Mouse (Mus musculus): ENCODE results near the gene Olfr957.

- no peak for TF ChIP-seq MAX (IDR thresholded peaks at IDR 0.05)
- no peak for TF ChIP-seq CTCF (IDR thresholded peaks at IDR 0.05; ENCODE audit: control insufficient read depth, insufficient read depth, insufficient read length)
- no peak for TF ChIP-seq CEBPB (IDR thresholded peaks at IDR 0.05; ENCODE audit: low read depth)
- TF ChIP-seq USF1 (IDR thresholded peaks at IDR 0.05; ENCODE audit: low read depth) = no peak
Observed at GRCm38 (mm10) chr9:39523616-39524285, 8.1 kb upstream of the Olfr957 start.

All from C2C12 (cell line).